Mouse (Mus musculus) right cerebral cortex, adult 18-20 months (tissue): Measurements from ENCODE around the gene Apba3.

ENCODE experiments used
- DNase-seq: peaks from one replicate; pipeline ENCODE4 v3.0.0; 2022; ENCODE audit warnings: mixed read lengths

Gene Apba3

DNA sequence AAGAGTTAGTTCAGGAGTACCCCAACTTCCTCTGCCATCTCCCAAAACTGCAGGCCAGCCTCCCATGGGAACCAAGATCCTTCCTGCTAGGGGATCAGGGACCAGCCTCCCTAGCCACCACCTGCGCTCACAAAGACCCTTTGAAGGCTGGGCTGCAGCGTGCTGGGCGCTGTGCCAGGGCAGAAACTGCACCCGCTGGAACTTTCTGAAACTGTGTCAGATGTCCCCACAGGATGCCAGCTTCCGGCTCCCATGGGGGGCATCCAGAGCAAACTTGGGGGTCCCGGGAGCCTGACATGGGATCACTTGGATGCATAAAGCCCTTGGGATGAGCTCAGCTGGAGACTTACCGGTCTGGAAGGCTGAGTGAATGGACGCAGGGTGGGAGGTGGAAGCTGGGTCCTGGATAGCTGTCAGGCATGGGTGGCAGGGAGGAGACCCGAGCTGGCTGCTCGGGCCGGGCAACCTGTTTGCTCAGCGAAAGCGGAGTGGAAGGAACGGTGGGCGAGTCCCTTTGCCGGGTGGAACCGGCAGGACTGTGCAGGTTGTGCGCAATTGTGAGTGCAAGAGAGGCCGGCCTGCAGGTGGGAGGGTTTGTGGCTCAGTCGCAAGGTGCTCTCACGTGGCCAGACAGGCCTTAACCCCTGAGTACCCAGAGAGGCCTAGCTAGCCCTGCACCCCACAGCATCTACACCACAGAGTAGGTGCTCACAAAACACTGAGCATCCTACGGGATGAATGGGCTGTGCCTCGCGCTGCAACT is 24.1 kb downstream of the Apba3 start:
- no peak for DNase-seq

DNA sequence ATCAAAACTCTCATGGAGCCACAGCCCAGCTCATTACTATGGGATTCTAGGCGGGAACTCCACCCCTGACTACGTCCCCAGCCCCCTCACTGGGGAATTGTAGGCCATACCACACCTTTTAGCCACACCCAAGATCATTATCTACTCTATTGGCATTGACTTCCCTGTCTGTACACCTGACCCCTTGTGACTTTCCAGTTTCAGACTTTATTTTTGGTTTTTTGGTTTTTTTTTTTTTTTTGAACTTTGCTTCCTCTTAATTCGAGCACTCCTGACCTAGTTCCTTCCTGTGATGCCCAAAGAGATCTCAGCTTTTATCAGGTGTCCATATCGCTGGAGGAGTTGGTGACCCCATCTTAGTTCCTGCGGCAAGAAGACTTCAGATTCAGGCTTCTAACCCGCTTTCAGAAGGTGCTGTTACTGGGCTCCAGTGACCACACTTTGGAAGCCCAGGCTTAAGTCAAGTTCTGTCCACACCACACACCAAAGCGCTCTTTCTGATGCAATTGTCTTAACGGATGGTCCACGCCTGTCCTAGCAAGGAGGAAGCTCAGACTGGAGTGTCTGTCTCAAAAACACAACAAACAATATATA is 24.8 kb downstream of the Apba3 start, which contains the start of gene Tjp3:
Gene Tjp3 (minus strand): TSS at position 71 of the 594 bp plus-strand sequence.
- DNase-seq: no peak

DNA sequence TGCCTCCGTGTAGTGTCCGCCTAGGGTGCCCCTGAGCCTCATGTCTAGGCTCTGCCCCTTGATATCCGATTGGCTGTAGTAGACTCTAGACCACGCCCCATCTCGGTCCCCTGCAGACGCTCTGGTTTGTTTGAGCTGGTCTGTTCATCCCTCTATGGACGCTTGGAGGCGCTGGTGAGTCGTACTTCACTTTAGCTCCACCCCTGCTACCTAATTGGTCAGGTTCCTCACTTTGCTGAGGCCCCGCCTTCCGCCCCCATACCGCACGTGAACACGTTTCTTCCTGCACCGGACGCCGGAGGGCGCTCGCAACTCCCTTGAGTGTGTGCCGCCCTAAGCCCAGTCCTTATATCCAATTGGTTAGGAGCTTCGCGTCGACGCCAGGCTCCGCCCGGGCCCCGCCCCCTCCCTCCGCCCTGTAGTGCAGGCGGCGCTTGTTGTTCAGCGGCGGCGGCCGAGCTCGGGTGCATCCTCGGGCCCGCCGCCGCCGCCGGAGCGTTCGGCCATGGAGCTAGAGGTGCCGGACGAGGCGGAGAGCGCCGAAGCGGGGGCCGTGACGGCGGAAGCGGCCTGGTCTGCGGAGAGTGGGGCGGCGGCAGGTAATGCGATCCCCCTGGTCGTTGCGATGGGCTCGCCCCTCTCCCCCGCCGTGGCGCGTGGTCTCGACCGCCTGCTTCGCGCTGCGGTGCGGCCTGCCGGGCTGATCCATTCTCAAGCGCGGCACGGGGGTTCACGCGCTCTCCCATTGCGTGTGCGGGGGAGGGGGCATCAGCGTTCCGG is 26.0 kb downstream of the Apba3 start, which contains the start of gene Pip5k1c:
Gene Pip5k1c (plus strand): TSS at position 410 of the 780 bp plus-strand sequence.
- peak; percentile 100 for DNase-seq

DNA sequence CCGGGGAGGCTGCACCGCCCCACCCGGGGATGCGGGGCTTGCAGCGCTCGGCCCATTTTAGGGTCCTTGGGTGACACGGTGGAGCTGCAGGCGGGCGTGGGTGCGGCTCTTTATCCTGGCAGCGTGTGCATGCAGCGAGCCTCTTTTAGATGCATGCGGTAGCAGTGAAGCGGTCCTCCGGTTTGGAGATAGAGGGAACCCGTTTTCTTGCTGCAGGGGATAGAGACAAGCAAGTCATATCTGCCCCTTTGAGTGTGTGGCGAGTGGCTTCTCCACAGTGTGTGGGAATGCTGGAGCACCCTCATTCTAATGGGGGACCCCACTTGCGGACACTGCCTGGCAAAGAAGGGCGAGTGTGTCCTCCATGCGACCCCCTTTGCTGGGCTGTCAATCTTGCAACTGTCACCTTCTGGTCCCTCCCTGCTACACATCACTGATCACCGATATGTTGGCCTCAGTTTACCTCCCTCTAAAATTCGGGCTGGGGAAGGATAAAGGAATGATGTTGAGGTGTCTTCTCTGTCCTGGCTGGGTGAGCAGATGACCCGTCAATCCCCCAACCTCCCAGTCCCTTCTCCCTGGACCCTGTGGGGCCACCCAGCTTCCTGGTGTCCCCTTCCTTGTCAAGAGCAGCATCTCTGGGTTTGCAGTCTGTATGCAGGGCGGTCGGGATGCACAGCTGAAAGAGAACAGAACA is 26.7 kb downstream of the Apba3 start:
- no peak for DNase-seq

DNA sequence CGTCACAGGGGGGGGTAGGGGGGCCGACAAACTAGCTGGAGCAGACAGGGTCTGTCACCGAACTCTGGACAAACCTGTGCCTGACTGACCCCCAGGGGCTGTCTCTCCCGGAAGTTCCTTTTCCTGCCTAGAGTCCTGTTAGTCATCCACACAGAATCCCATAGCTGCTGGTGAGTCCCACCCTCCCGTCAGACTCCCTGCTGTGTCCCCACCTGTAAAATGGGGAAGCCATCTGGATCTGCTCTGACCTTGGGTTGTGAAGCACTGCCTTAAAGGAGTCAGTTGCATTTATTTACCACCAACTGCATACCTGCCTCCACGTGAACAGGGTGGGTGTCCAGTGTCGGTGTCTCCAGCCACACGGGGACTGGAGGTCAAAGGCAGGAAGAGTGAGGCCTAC is 27.7 kb downstream of the Apba3 start:
- no peak for DNase-seq

DNA sequence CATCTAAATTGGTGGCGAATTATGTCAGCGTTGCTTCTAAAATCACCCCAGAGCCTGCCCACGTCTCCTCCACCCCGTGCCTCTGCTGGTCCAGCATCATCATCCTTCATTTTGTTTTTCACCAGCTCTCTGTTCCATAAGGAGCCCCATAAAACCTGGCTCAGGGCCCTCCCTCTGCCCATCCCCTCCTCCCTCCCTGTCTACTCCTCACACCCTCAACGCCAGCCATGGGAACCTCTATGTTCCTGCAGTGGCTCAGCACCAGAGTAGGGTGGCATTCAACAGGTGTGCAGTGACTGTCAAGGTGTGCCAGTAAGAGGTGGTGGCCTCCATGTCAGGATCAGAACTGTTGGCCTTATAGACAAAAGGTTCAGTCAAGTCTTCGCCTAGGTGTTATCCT is 28.4 kb downstream of the Apba3 start:
- peak; percentile 79 for DNase-seq

DNA sequence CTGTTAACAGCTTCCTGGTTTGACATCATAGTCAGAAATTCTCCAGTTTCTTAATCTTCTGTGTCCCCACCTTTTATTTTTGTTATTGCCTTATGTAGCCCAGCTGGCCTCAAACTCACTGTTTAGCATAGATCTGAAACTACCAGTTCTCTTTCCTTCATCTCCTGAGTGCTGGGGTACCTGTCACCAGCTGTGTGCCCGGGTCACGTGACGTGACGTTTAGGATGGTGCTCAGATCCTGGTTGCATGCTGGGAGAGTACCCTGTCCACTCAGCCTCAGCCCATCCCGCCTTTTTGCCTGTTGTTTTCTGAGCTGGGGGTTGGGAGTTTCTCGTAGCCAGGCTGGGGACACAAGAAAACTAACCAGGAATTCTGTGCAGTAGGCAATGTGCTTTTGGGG is 30.5 kb downstream of the Apba3 start:
- DNase-seq: no peak

DNA sequence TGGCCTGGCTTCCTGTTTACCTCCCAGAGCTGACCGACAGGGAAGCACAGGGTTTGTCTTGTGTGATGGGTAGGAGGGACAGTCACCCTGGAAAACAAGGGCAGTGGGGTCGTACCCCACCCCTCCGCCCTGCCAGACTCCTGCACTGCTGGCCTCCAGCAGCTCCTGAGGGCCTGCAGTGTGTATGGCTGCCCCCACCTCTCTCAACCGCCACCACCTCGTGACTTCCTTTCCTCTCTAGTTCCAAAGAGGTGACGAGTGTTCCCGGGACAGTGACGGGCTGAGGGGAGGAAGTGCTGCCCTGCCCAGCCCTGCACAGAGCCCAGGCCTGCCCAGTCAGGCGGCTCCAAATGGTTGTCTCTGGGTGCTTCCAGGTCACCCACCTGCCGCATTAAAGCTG is 31.1 kb downstream of the Apba3 start:
- no peak for DNase-seq

DNA sequence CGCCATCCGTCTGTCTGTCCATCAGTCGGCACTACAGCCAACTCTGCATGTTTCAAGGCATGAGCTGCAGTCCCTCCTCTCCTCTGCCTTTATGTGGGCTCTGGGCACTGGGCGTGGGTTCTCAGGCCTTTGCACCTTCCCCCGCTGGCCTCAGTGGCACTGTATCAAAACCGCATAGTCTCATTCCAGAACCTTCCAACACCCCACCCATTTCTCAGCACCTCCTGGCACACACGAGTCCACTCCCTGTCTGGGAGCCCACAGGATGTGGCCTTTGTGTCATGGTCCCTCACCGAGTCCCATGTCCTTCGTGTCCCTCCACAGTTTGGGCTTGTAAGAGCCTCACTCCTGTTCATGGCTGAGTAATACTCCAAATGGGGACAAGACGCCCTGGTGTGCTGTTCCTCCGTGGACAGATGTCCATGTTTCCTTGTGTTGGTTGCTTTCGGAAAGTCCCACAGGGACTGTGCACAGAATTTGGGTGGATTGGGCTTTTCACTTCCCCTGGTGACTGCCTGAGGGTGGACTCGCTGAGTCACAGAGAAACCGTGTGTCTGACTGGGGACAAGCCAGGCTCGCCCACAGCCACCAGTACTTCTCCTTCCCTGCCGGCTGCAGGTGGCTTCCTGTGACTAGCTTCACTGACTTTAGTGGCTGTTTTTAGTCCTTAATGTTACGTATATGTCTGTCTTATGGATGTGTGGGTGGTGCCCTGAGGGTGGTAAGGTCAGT is 31.8 kb downstream of the Apba3 start:
- peak; percentile 88 for DNase-seq

DNA sequence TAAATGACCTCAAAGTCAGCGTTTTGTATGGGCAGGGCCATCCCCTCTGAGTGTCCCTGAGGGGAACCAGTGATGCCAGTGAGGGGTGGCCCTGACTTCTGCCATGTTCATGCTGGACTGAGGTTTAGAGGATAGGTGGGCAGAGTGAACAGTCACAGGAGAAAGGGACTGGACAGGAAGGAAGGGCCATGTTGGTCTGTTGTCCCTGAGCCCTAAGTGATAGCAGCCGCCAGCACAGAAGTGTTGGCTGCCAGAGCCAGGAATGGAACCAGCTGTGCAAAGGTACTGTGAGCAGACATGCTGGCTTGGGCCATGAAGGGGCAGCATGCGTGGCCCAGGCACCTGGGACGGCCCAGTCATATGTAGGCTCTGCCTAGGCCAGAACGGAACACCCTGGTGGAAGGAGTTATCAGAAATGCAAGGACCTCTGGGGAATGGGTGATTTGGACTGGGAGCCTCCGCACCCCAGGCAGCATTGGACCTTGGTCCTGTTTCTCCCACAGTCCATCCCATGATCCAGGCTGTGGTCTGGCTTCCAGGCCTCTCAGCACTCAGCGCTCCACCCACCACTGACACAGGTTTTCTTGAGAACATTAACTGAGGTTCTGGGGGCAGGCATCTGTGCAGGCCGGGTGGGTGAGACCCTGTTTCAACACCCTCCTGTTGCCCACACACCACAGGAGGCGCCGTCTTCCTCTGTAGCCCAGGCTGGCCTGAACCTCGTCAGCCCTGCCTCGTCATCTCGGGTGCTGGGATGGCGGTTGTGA is 33.0 kb downstream of the Apba3 start:
- no peak for DNase-seq

DNA sequence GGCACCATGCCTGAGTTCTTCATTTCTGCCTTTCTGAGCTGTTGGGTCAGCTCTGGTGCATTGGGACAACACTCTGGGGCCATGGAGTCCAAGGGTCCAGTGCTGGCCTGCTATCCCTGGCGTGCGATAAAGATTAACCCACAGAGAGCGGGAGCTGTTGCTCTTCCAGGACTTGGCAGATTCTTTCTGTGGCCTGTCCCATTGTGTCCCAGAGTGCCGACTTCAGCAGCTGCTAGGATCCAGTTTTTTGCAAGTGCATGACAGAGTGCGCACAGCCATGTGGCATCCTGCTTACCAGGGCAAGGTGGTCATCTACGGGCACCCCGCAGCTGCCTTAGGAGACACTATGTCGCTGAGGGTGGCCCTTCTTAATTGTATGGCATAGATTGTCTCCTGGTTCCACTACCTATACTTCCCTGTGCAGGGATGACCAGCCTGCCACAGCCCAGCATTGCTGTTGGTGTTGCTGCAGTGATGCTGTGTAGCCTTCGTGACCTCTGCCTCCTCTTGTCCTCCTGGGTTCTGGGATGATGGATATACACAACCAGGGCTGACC is 33.7 kb downstream of the Apba3 start:
- DNase-seq: no peak

DNA sequence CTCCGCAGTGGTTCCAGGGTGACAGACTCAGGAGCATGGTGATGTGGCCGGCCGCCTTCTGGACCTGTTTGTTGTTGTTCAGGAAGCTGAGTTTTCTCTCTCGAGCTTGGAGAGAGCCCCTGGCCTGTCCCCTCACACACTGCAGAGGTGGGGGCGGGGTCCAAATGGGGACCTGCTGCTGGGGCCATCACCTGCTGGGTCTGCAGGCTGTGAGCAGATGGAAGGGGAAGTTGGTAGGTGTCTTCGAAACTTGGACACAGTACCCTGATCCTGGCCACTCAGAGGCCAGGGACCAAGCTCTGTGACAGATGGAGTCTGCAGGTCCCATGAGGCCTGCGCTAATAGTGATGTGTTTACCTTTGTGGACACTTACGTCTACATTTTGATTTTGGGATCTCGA is 34.6 kb downstream of the Apba3 start:
- DNase-seq: no peak

DNA sequence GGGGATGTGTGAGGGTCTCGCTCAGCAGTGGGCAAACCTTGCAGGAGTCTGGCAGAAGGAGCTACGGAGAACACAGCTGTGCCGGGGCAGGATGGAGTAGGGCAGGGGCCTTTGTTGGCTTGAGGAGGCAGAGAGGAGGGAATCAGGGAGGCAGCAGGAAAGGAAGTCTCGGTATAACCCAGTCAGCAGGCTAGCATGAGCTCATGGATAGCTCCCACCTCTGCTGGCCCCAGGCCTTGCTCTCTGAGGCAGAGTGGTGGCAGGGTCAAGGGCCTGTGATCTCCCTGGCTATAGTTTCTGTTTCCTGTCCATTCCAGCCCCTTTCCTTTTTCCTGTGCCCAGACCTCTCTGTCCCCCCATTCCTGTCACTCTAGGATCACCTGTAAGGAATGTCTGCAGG is 35.5 kb downstream of the Apba3 start:
- no peak for DNase-seq

DNA sequence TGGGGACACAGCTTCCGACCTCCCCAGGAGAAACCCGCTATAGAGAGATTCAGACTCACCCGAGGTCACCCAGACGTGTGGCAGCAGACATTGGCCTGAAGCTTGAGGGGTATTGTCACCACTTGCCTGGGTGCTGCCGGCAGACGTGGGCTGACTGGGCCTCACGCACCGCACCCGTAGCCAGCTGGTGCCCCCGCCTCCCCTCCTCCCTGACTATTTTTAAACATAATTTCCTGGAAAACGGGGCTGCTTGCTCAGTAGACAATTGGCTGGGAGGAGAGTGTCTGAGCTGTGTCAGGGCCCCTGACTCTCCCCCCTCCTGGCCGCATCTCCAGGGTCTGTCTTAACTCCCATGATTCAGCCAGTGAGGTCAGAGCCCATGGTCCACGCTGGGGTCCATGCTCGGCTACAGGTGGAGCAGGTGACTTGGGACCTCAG is 36.0 kb downstream of the Apba3 start:
- DNase-seq: peak; percentile 87

DNA sequence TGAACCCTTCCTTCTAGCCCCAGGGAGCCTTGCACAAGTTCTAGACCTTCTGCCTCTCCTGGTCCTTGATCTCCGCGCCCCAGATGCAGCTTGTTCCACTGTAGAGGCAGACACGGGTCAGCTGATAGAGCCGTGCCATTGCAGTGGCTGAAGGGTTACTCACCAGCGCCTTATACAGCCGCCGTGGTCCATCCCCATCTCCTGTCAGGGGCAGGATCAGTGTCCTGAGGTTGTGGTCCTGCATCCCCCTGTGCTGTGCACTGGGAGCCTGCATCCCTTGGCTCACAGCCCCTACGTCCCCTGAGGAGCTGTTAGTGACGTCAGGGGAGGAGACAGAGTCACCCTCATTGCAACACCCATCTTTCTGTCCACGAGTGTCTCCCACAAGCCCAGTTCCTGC is 36.5 kb downstream of the Apba3 start:
- no peak for DNase-seq

DNA sequence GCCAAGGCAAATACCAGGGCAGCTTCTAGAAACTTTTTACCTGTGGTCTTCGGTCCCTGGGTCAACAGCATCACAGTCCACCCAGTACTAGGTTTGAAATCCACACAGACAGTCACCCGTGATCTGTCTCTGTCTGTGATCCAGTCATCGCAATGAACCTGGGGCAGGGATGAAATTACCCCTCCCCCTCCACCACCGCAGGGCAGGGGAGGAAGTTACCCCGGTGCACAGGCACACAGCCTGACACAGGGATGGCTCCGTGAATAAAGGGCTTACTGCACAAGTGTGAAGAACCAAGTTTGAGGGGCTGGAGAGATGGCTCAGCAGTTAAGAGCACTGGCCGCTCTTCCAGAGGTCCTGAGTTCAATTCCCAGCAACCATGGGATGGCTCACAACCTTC is 37.0 kb downstream of the Apba3 start:
- no peak for DNase-seq

DNA sequence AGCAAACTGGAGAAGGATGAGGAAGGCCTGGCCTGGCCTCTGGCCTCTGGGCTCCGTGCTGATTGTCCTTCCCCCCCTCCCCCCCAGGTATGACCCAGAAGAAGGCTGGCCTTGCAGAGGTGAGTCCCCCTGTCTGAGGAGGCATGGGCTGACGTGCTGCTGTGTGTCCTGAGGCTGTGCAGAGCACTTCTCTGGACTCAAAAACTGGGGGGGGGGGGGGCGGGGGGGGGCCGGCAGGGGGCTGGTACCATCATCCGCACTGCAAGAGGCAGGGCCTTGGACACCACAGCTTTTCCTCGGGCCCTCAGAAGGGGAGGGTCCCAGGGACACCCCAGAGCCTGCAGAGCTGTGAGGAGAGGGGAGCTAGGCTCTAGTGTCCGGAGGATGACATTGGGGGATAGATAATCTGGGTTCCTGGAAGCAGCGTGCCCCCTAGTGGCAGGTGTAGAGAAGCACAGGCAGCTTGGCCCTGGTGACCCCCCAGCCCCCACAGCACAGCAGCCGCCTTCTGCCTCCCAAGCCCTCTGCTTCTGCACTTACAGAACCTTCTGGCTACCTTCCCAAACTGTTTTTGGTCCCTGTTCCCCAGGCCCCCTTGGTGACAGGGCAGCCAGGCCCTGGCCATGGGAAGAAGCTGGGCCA is 38.0 kb downstream of the Apba3 start:
- no peak for DNase-seq

DNA sequence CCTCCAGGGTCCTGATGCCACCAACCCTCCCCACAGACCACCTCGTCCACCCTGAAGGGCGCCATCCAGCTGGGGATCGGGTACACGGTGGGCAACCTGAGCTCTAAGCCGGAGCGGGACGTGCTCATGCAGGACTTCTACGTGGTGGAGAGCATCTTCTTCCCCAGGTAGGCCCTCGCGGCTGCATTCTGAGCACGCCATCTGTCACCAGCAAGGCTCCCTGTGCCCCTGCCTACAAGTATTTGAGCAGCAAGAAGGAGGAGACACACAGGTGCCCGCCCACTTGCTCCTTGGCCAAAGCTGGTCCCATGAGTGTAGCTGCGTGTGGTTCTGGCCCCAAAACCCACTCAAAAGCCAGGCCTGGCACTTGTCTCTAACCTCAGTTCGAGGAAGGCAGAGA is 38.9 kb downstream of the Apba3 start:
- DNase-seq: no peak

DNA sequence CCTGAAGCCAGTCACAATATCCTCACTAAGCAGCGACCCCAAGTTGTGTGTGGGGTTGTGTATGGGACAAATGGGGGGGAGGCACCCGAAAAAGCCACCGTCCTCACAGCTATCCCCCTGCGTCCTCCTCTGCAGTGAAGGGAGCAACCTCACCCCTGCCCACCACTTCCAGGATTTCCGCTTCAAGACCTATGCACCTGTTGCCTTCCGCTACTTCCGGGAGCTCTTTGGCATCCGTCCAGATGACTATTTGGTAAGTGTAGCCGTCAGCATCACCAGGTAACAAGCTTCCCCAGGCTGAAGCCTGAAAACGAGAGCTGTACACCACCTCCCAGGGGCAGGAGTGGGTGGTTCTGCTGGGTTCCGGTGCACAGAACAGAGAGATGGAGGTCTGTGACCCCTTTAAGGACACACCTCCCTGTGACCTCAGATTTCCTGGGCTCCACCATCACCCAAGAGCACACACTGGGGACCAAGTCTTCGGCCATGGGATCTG is 39.5 kb downstream of the Apba3 start:
- no peak for DNase-seq

DNA sequence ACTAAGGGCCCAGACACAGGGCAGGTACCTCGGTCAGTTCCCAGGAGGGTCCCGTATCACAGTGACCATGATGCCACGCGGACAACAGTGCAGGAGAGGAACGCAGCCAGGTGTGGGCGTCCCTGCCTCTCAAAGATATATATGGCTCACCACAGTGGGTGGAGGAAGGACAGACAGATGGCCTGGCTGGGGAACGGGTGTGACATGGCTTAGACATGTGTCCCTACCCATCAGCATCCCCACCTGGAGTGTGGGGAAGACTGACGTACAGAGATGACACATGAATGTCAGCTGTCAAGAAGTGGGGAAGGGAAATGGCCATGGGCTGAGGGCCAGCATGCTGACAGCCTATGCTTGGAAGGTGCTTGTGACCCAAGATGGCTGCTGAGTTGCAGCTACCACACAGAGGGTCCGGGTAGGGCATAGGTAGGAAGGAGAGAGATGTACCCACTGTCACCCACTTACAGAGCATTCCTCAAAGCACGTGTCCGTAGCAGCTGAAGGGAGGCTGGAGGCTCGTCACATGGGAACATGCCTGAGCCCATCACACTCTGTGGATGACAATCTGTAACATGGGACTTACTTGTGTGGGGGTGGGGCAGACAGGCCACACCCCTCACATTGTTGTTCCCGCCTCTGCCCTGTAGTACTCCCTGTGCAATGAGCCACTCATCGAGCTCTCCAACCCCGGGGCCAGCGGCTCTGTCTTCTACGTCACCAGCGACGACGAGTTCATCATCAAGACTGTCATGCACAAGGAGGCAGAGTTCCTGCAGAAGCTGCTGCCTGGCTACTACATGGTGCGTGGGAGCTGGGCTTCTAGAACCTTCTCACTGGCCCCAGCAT is 40.3 kb downstream of the Apba3 start:
- DNase-seq: peak; percentile 75
